ENCODE assay signal across 8 mouse cellular contexts in genomic region chr14:79426730-79427365, GRCm38 (mm10). TPM values are rescaled to one million over a fixed set of nuclear protein-coding genes. Genes with fewer than 3 reads are reported as not detected.
DNase-seq lines count a peak whose midpoint lies in the region; ATAC-seq and TF ChIP-seq lines count a peak whose summit lies in the region.
"Not testable (repeated sequence)": the region's sequence is repeated elsewhere in the genome, so short reads cannot be mapped to it uniquely, and the experiment has no call there.

No protein-coding gene starts in this region.

- peak overlapping the region; percentile 50 for H3K27ac ChIP-seq in MEL (ENCODE audit: control insufficient read depth, low read depth, low read length)
- H3K27ac ChIP-seq in forebrain, embryonic 15.5 days (replicated peaks): peak overlapping the region; percentile 92
- peak overlapping the region; percentile 73; the same call in 1 of the 2 replicates for H3K27ac ChIP-seq in kidney, adult 2 months (ENCODE audit: insufficient read depth, low read depth, low read length)
- H3K27ac ChIP-seq in liver, embryonic 11.5 days (ENCODE audit: low read depth, low read length): peak overlapping the region; percentile 79; the same call in 1 of the 2 replicates
- H3K27ac ChIP-seq in midbrain, embryonic 10.5 days (replicated peaks): peak overlapping the region; percentile 86
- peak overlapping the region; percentile 72; the same call in 1 of the 2 replicates for H3K27ac ChIP-seq in stomach, embryonic 14.5 days (ENCODE audit: low read length)

- peaks cover 0 to 11% of the 10 kb centered on the region in 2 experiments; a peak in 2 of 4 replicates for H3K4me1 ChIP-seq in MEL (ENCODE audit: control insufficient read depth in 1 of 2, insufficient read depth in 2 of 2, low read length in 2 of 2)
- not testable (repeated sequence) for H3K4me1 ChIP-seq in forebrain, embryonic 15.5 days; kidney, adult 2 months (ENCODE audit: control insufficient read depth, insufficient read depth, low read length); liver, embryonic 11.5 days (replicated peaks; ENCODE audit: control insufficient read depth, insufficient read depth, low read length); midbrain, embryonic 10.5 days; stomach, embryonic 14.5 days (ENCODE audit: control insufficient read depth, insufficient read depth, low read length)

- H3K9me3 ChIP-seq in MEL (replicated peaks; ENCODE audit: insufficient read depth, low read length); forebrain, embryonic 15.5 days; liver, embryonic 11.5 days (ENCODE audit: control insufficient read depth, low read length); stomach, embryonic 14.5 days (ENCODE audit: control insufficient read depth, low read depth, low read length): not testable (repeated sequence)
- peaks cover 16% of the 10 kb centered on the region for H3K9me3 ChIP-seq in midbrain, embryonic 10.5 days (replicated peaks)

- 45% methylated on average over 17 of the region's 59 CpGs for WGBS in forebrain, embryonic 15.5 days
- WGBS in kidney, adult 2 months: 49% methylated on average over 15 of the region's 59 CpGs
- WGBS in liver, embryonic 11.5 days: 57% methylated on average over 5 of the region's 59 CpGs
- 53% methylated on average over 15 of the region's 59 CpGs for WGBS in midbrain, embryonic 10.5 days
- WGBS in stomach, embryonic 14.5 days: 75% methylated on average over 2 of the region's 59 CpGs

- not testable (repeated sequence) for H3K36me3 ChIP-seq in MEL (ENCODE audit: control insufficient read depth in 1 of 2, insufficient read depth in 2 of 2, low read length in 2 of 2); kidney, adult 2 months (ENCODE audit: control insufficient read depth, insufficient read depth, low read length); liver, embryonic 11.5 days (ENCODE audit: control insufficient read depth, insufficient read depth, low read length); stomach, embryonic 14.5 days (ENCODE audit: control insufficient read depth, insufficient read depth, low read length)
- H3K36me3 ChIP-seq in forebrain, embryonic 15.5 days: peaks cover 13% of the 10 kb centered on the region
- peaks cover 25% of the 10 kb centered on the region for H3K36me3 ChIP-seq in midbrain, embryonic 10.5 days

- not testable (repeated sequence) for TF ChIP-seq CTCF in MEL (IDR thresholded peaks at IDR 0.05 in 2 of 3, conservative IDR thresholded peaks at IDR 0.05 in 1 of 3; ENCODE audit: control insufficient read depth in 1 of 3, insufficient read depth in 1 of 3, low read depth in 2 of 3, low read length in 3 of 3, poor library complexity in 1 of 3, severe bottlenecking in 1 of 3); kidney, adult 2 months (conservative IDR thresholded peaks at IDR 0.05; ENCODE audit: insufficient read depth, insufficient read length, low read depth, low read length)

- peak overlapping the region in 1 of 2 experiments; percentile 38; a peak in 3 of 4 replicates for H3K4me3 ChIP-seq in MEL (ENCODE audit: control insufficient read depth in 1 of 2, insufficient read depth in 1 of 2, low read depth in 2 of 2, low read length in 2 of 2)
- peak overlapping the region; percentile 74 for H3K4me3 ChIP-seq in forebrain, embryonic 15.5 days
- H3K4me3 ChIP-seq in kidney, adult 2 months (ENCODE audit: insufficient read depth, low read depth, low read length): peak overlapping the region; percentile 97; the same call in 1 of the 2 replicates
- peak overlapping the region; percentile 50 for H3K4me3 ChIP-seq in liver, embryonic 11.5 days (ENCODE audit: low read depth, low read length)
- H3K4me3 ChIP-seq in midbrain, embryonic 10.5 days: peak overlapping the region; percentile 59
- H3K4me3 ChIP-seq in stomach, embryonic 14.5 days (ENCODE audit: low read depth, low read length): peak overlapping the region; percentile 43

- not testable (repeated sequence) for H3K27me3 ChIP-seq in MEL (ENCODE audit: control insufficient read depth in 1 of 2, insufficient read depth in 2 of 2, low read length in 2 of 2); forebrain, embryonic 15.5 days; kidney, adult 2 months (replicated peaks; ENCODE audit: control insufficient read depth, insufficient read depth, low read length); liver, embryonic 11.5 days (replicated peaks; ENCODE audit: control insufficient read depth, insufficient read depth, low read length); midbrain, embryonic 10.5 days (ENCODE audit: low read depth, poor library complexity, severe bottlenecking); stomach, embryonic 14.5 days (ENCODE audit: control insufficient read depth, insufficient read depth, low read length)

- TF ChIP-seq EP300 in MEL (IDR thresholded peaks at IDR 0.05; ENCODE audit: low read depth in 1 of 2, low read length in 2 of 2): not testable (repeated sequence)

- ATAC-seq in common myeloid progenitor, adult 5-6 weeks (replicated peaks; ENCODE audit: low read depth, poor library complexity, severe bottlenecking): peak; percentile 4; the same call in 1 of the 2 replicates
- ATAC-seq in forebrain, embryonic 15.5 days (replicated peaks): peak; percentile 64
- ATAC-seq in liver, embryonic 11.5 days (replicated peaks; ENCODE audit: low FRiP score): peak; percentile 51
- 0 out of 2 replicates have a peak, but pooled peaks have one; percentile 3 for ATAC-seq in stomach, embryonic 14.5 days (ENCODE audit: insufficient number of reproducible peaks, insufficient read depth, low FRiP score, low read depth)

- H3K4me2 ChIP-seq in forebrain, embryonic 15.5 days (replicated peaks): peak overlapping the region; percentile 46
- H3K4me2 ChIP-seq in liver, embryonic 11.5 days: peak overlapping the region; percentile 59
- peak overlapping the region; percentile 39 for H3K4me2 ChIP-seq in stomach, embryonic 14.5 days (replicated peaks; ENCODE audit: low read depth, low read length)

- peak overlapping the region; percentile 28 for H3K9ac ChIP-seq in MEL (ENCODE audit: control insufficient read depth, low read depth, low read length, poor library complexity, severe bottlenecking)
- peak overlapping the region; percentile 80 for H3K9ac ChIP-seq in forebrain, embryonic 15.5 days (replicated peaks)
- H3K9ac ChIP-seq in liver, embryonic 11.5 days (ENCODE audit: low read depth, low read length): peak overlapping the region; percentile 57
- H3K9ac ChIP-seq in stomach, embryonic 14.5 days (replicated peaks; ENCODE audit: low read depth, low read length): peak overlapping the region; percentile 45; the same call in 1 of the 2 replicates

- TF ChIP-seq RAD21 in MEL (IDR thresholded peaks at IDR 0.05; ENCODE audit: low read depth, low read length): not testable (repeated sequence)

- intact Hi-C loops in heart, postnatal 14 days (cut with DNase I): not testable (repeated sequence)

- not testable (repeated sequence) for TF ChIP-seq POLR2A in MEL (IDR thresholded peaks at IDR 0.05; ENCODE audit: control insufficient read depth in 1 of 2, insufficient read depth in 1 of 2, low read depth in 1 of 2, low read length in 2 of 2, poor library complexity in 1 of 2); kidney, adult 2 months (IDR thresholded peaks at IDR 0.05; ENCODE audit: low read depth, low read length)

- DNase-seq in MEL (ENCODE audit: low read depth, low spot score); liver, embryonic 11.5 days (ENCODE audit: low spot score); midbrain, embryonic 10.5 days (ENCODE audit: low spot score): not testable (repeated sequence)
- DNase-seq in heart, postnatal 14 days: peak; percentile 8 to 23
- DNase-seq in kidney, adult 2 months: peak; percentile 7

- not testable (repeated sequence) for H3K79me2 ChIP-seq in MEL (ENCODE audit: control insufficient read depth, insufficient read depth, low read length, poor library complexity)

RNA-seq across cellular contexts. Expression of gene Kbtbd7, which starts 0.5 kb away (rescaled TPM):
- total RNA-seq in MEL (2012; rRNA removed): 2.6 and 3.8 TPM in 2 replicates
- polyA plus RNA-seq in MEL (2012; ENCODE audit: insufficient read depth in 1 of 2, insufficient read length in 2 of 2, low read depth in 1 of 2, low replicate concordance in 2 of 2, missing spikeins in 1 of 2): 1 to 10 TPM in 1 of 2 experiments, not detected in 1; 2.7 TPM
- total RNA-seq in common myeloid progenitor, adult 5-6 weeks (2017): 13.9 and 15.3 TPM in 2 replicates
- 23.6 and 23.7 TPM in 2 replicates for polyA plus RNA-seq in forebrain, embryonic 15.5 days (2015; fragmentation: Nextera tagmentation; extraction: Ambion mirVana)
- total RNA-seq in heart, postnatal 14 days (2021): 10 to 100 TPM in 1 of 2 experiments, 1 to 10 TPM in 1; 10.0 to 10.9 TPM
- 4.5 and 5.0 TPM in 2 replicates for polyA plus RNA-seq in kidney, adult 2 months (2012; rRNA removed)
- 8.1 and 9.0 TPM in 2 replicates for polyA plus RNA-seq in liver, embryonic 11.5 days (2014; fragmentation: Nextera tagmentation; extraction: Ambion mirVana)
- 12.8 and 13.5 TPM in 2 replicates for polyA plus RNA-seq in midbrain, embryonic 10.5 days (2016; fragmentation: Nextera tagmentation; extraction: Ambion mirVana)
- 14.3 and 16.1 TPM in 2 replicates for polyA plus RNA-seq in stomach, embryonic 14.5 days (2014; fragmentation: Nextera tagmentation; extraction: Ambion mirVana)

RNA-seq across cellular contexts. Expression of gene Kbtbd6, which starts 24.8 kb away (rescaled TPM):
- 0.07 and 0.12 TPM in 2 replicates for total RNA-seq in MEL (2012; rRNA removed)
- not detected for polyA plus RNA-seq in MEL (2012; ENCODE audit: insufficient read depth in 1 of 2, insufficient read length in 2 of 2, low read depth in 1 of 2, low replicate concordance in 2 of 2, missing spikeins in 1 of 2)
- total RNA-seq in common myeloid progenitor, adult 5-6 weeks (2017): 2.9 and 7.1 TPM in 2 replicates
- 3.0 and 4.0 TPM in 2 replicates for polyA plus RNA-seq in forebrain, embryonic 15.5 days (2015; fragmentation: Nextera tagmentation; extraction: Ambion mirVana)
- under 1 TPM; 0.31 to 0.41 TPM for total RNA-seq in heart, postnatal 14 days (2021)
- 0.14 and 0.15 TPM in 2 replicates for polyA plus RNA-seq in kidney, adult 2 months (2012; rRNA removed)
- polyA plus RNA-seq in liver, embryonic 11.5 days (2014; fragmentation: Nextera tagmentation; extraction: Ambion mirVana): 4.1 and 4.3 TPM in 2 replicates
- 5.8 and 5.9 TPM in 2 replicates for polyA plus RNA-seq in midbrain, embryonic 10.5 days (2016; fragmentation: Nextera tagmentation; extraction: Ambion mirVana)
- 2.8 and 3.0 TPM in 2 replicates for polyA plus RNA-seq in stomach, embryonic 14.5 days (2014; fragmentation: Nextera tagmentation; extraction: Ambion mirVana)

RNA-seq across cellular contexts. Expression of gene Mtrf1, which starts 29.3 kb away (rescaled TPM):
- 4.0 and 4.8 TPM in 2 replicates for total RNA-seq in MEL (2012; rRNA removed)
- 1 to 10 TPM in 1 of 2 experiments, not detected in 1; 4.9 TPM for polyA plus RNA-seq in MEL (2012; ENCODE audit: insufficient read depth in 1 of 2, insufficient read length in 2 of 2, low read depth in 1 of 2, low replicate concordance in 2 of 2, missing spikeins in 1 of 2)
- 19.4 and 27.9 TPM in 2 replicates for total RNA-seq in common myeloid progenitor, adult 5-6 weeks (2017)
- 10.2 and 11.3 TPM in 2 replicates for polyA plus RNA-seq in forebrain, embryonic 15.5 days (2015; fragmentation: Nextera tagmentation; extraction: Ambion mirVana)
- total RNA-seq in heart, postnatal 14 days (2021): 1 to 10 TPM; 5.3 to 5.5 TPM
- 3.2 and 4.7 TPM in 2 replicates for polyA plus RNA-seq in kidney, adult 2 months (2012; rRNA removed)
- 9.1 and 12.2 TPM in 2 replicates for polyA plus RNA-seq in liver, embryonic 11.5 days (2014; fragmentation: Nextera tagmentation; extraction: Ambion mirVana)
- polyA plus RNA-seq in midbrain, embryonic 10.5 days (2016; fragmentation: Nextera tagmentation; extraction: Ambion mirVana): 9.4 and 11.4 TPM in 2 replicates
- 9.6 and 9.8 TPM in 2 replicates for polyA plus RNA-seq in stomach, embryonic 14.5 days (2014; fragmentation: Nextera tagmentation; extraction: Ambion mirVana)

RNA-seq across cellular contexts. Expression of gene Naa16, which starts 36.3 kb away (rescaled TPM):
- 22.4 and 26.9 TPM in 2 replicates for total RNA-seq in MEL (2012; rRNA removed)
- polyA plus RNA-seq in MEL (2012; ENCODE audit: insufficient read depth in 1 of 2, insufficient read length in 2 of 2, low read depth in 1 of 2, low replicate concordance in 2 of 2, missing spikeins in 1 of 2): 10 to 100 TPM in 1 of 2 experiments, not detected in 1; 51.6 TPM
- total RNA-seq in common myeloid progenitor, adult 5-6 weeks (2017): 30.6 and 71.9 TPM in 2 replicates
- polyA plus RNA-seq in forebrain, embryonic 15.5 days (2015; fragmentation: Nextera tagmentation; extraction: Ambion mirVana): 30.2 and 31.5 TPM in 2 replicates
- 10 to 100 TPM; 12.5 to 15.6 TPM for total RNA-seq in heart, postnatal 14 days (2021)
- 1.5 and 3.1 TPM in 2 replicates for polyA plus RNA-seq in kidney, adult 2 months (2012; rRNA removed)
- polyA plus RNA-seq in liver, embryonic 11.5 days (2014; fragmentation: Nextera tagmentation; extraction: Ambion mirVana): 59.8 and 61.6 TPM in 2 replicates
- polyA plus RNA-seq in midbrain, embryonic 10.5 days (2016; fragmentation: Nextera tagmentation; extraction: Ambion mirVana): 40.4 and 47.4 TPM in 2 replicates
- polyA plus RNA-seq in stomach, embryonic 14.5 days (2014; fragmentation: Nextera tagmentation; extraction: Ambion mirVana): 41.0 and 47.7 TPM in 2 replicates

RNA-seq across cellular contexts. Expression of gene Elf1, which starts 54.1 kb away (rescaled TPM):
- total RNA-seq in MEL (2012; rRNA removed): 21.5 and 27.3 TPM in 2 replicates
- 10 to 100 TPM; 24.2 to 43.1 TPM for polyA plus RNA-seq in MEL (2012; ENCODE audit: insufficient read depth in 1 of 2, insufficient read length in 2 of 2, low read depth in 1 of 2, low replicate concordance in 2 of 2, missing spikeins in 1 of 2)
- total RNA-seq in common myeloid progenitor, adult 5-6 weeks (2017): 270 and 285 TPM in 2 replicates
- 3.3 and 3.7 TPM in 2 replicates for polyA plus RNA-seq in forebrain, embryonic 15.5 days (2015; fragmentation: Nextera tagmentation; extraction: Ambion mirVana)
- 10 to 100 TPM; 20.8 to 21.5 TPM for total RNA-seq in heart, postnatal 14 days (2021)
- polyA plus RNA-seq in kidney, adult 2 months (2012; rRNA removed): 15.3 and 15.4 TPM in 2 replicates
- polyA plus RNA-seq in liver, embryonic 11.5 days (2014; fragmentation: Nextera tagmentation; extraction: Ambion mirVana): 22.7 and 25.3 TPM in 2 replicates
- 3.9 and 5.2 TPM in 2 replicates for polyA plus RNA-seq in midbrain, embryonic 10.5 days (2016; fragmentation: Nextera tagmentation; extraction: Ambion mirVana)
- polyA plus RNA-seq in stomach, embryonic 14.5 days (2014; fragmentation: Nextera tagmentation; extraction: Ambion mirVana): 25.8 and 27.6 TPM in 2 replicates

Comparison
In these comparisons a context has a peak if more than half of its experiments do, and no peak if none do; other contexts are left out.
1. H3K9ac ChIP-seq: peak in every context shown above with its lines; median percentile 80 in forebrain, embryonic 15.5 days; 57 in liver, embryonic 11.5 days; 45 in stomach, embryonic 14.5 days; 28 in MEL.
2. ATAC-seq: peak in every context shown above with its lines; median percentile 64 in forebrain, embryonic 15.5 days; 51 in liver, embryonic 11.5 days; 4 in common myeloid progenitor, adult 5-6 weeks; 3 in stomach, embryonic 14.5 days.